Mouse (Mus musculus): ENCODE measurements around the gene Ccdc33.

GRCm38 (mm10) chr9:58086861-58087260 lies 31.8 kb downstream of the Ccdc33 start:
- TF ChIP-seq POLR2A (IDR thresholded peaks at IDR 0.05; ENCODE audit: insufficient read depth, low read depth, low read length): no peak
- no peak for TF ChIP-seq EP300 (IDR thresholded peaks at IDR 0.05; ENCODE audit: insufficient read depth, low read depth, low read length)
- TF ChIP-seq CTCF (IDR thresholded peaks at IDR 0.05): no peak

All from heart, adult 2 months (tissue).